Mouse (Mus musculus) layer of hippocampus, postnatal 25 days (tissue): ENCODE data around the gene Pus3. TPM values are rescaled to one million over a fixed set of nuclear protein-coding genes. Genes with fewer than 3 reads are reported as not detected.

Source experiments
- total RNA-seq, 2 experiments: library from RNA; stranded (reverse); gene quantifications; 2 replicates each; pipeline ENCODE4 v1.2.3; 2021

The Pus3 gene
- total RNA-seq, 2 experiments from 2014 or later, result 11.3 to 12.0 TPM

Other genes with a start within 250 kb of the Pus3 start
- 10 to 100 TPM in 1 of 2 experiments, 1 to 10 TPM in 1; 9.5 to 15.8 TPM for gene Cdon, start 137.5 kb upstream of the Pus3 start, total RNA-seq
- not detected for gene Gm1113, start 40.3 kb upstream of the Pus3 start, total RNA-seq
- gene Ddx25, start 67 bp upstream of the Pus3 start, total RNA-seq, result 10 to 100 TPM; 14.1 to 14.9 TPM
- gene Pate2, start 11.7 kb downstream of the Pus3 start, total RNA-seq, result 1 to 10 TPM in 1 of 2 experiments, under 1 TPM in 1; 0.62 to 1.5 TPM
- 10 to 100 TPM; 12.9 to 13.1 TPM for gene Hyls1, start 11.8 kb downstream of the Pus3 start, total RNA-seq
- not detected for gene Pate4, start 53.3 kb downstream of the Pus3 start, total RNA-seq
- gene Pate3, start 89.6 kb downstream of the Pus3 start, total RNA-seq, result not detected
- not detected for gene Pate1, start 128.8 kb downstream of the Pus3 start, total RNA-seq
- not detected for gene Gm17677, start 182.5 kb downstream of the Pus3 start, total RNA-seq
- gene Gm17727, start 219.5 kb downstream of the Pus3 start, total RNA-seq, result not detected
- gene Gm27235, start 231.5 kb downstream of the Pus3 start, total RNA-seq, result not detected
- gene D730048I06Rik, start 231.5 kb downstream of the Pus3 start, total RNA-seq, result not detected